Mouse (Mus musculus) liver, embryonic 16.5 days (tissue): ENCODE results near the gene Gcnt7. TPM values are rescaled to one million over a fixed set of nuclear protein-coding genes. Genes with fewer than 3 reads are reported as not detected.

Experiments
- ATAC-seq: fragments of 200-750 bp; cut with Nextera tagmentation; 2 replicates; pipeline ENCODE4 v1.8.0; 2017; ENCODE audit warnings: low read depth, mild to moderate bottlenecking, moderate number of reproducible peaks, moderate library complexity
- H3K27ac ChIP-seq: fragments of 300-500 bp; sonication (generic); 2 replicates; pipeline ENCODE4 v1.5.1; 2014; ENCODE audit warnings: mild to moderate bottlenecking, low read length
- H3K27me3 ChIP-seq: fragments of 300-500 bp; sonication (generic); 2 replicates; pipeline ENCODE4 v1.6.1; 2014; ENCODE audit warnings: low read depth, low read length, mixed read lengths; ENCODE audit not compliant: control insufficient read depth, insufficient read depth
- H3K36me3 ChIP-seq: fragments of 300-500 bp; sonication (generic); 2 replicates; pipeline ENCODE4 v1.6.1; 2014; ENCODE audit warnings: mild to moderate bottlenecking; ENCODE audit not compliant: control insufficient read depth, insufficient read depth
- H3K4me1 ChIP-seq: fragments of 300-500 bp; sonication (generic); 2 replicates; pipeline ENCODE4 v1.6.1; 2014; ENCODE audit warnings: low read depth, low read length, mixed read lengths; ENCODE audit not compliant: control insufficient read depth
- H3K4me2 ChIP-seq: fragments of 300-500 bp; sonication (generic); 2 replicates; pipeline ENCODE4 v1.6.1; 2014; ENCODE audit warnings: low read depth, low read length, mixed read lengths
- H3K4me3 ChIP-seq: fragments of 300-500 bp; sonication (generic); 2 replicates; pipeline ENCODE4 v1.5.1; 2014; ENCODE audit warnings: low read depth, mild to moderate bottlenecking, low read length
- H3K9ac ChIP-seq: fragments of 300-500 bp; sonication (generic); 2 replicates; pipeline ENCODE4 v1.6.1; 2014; ENCODE audit warnings: low read depth, low read length
- H3K9me3 ChIP-seq: fragments of 300-500 bp; sonication (generic); replicated peaks from 2 replicates; pipeline ENCODE4 v1.6.1; 2016; ENCODE audit warnings: low read length; ENCODE audit not compliant: control insufficient read depth
- WGBS: fragments of 180-500 bp; shearing (Covaris S2); extraction: QIAGEN DNeasy Blood & Tissue Kit; methylation state at CpG from one replicate; pipeline ENCODE4 v1.1.7; 2014; ENCODE audit not compliant: insufficient replicate concordance; 5-methylcytosine and 5-hydroxymethylcytosine counted together
- polyA plus RNA-seq: library from polyadenylated mRNA; unstranded; fragments of >200 nt; fragmentation: Nextera tagmentation; extraction: Ambion mirVana; gene quantifications from 2 replicates; pipeline ENCODE4 v1.2.1, GENCODE M21; 2015

The Gcnt7 gene
- polyA plus RNA-seq, 1 experiment from 2014 or later: 0.54 TPM

DNA sequence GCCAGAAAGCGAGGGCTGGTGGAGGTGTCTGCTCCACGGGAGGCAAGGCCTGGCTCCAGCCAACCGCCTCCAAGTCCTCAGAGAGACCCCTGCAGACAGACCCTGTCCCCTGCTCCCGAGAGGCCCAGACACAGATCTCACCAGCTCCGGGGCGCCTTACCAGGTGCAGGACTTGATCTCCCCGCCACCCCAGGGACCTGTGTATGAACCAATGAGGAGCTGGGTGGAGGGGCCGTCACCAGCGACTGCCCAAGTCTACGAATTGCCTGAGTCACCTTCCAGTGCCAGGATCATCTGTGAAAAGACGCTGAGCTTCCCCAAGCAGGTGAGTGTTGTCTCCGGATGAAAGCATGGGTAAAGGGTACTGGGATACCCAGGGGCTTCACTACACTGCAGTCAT, 42.2 kb downstream of the Gcnt7 start:
- H3K36me3 ChIP-seq: no peaks in the 10 kb centered on the region
- WGBS: 61% methylated on average over 12 of the region's 12 CpGs
- no peak overlapping the region for H3K9ac ChIP-seq

DNA sequence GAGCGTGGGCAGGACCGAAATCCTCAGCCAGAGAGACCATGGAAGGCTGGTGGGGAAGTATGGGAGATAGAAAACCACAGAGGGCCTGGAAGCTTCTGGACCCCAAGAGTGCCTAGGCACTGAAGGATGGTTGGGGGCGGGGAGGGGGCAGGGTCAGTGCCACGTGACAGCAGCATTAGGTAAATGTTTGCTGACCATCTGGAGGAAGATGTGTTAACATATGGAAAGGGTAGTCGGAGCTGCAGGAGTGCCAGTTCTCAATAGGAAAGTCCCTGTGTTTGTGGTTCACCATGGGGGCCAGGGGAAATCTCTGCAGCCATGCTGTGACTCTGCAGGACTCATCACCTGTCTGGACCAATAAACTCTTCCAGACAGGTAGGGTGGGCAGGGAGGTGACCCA, 44.5 kb downstream of the Gcnt7 start:
- Histone ChIP-seq H3K4me3 (no peak overlapping the region), H3K4me1 (peaks cover 4% of the 10 kb centered on the region), H3K9ac (no peak overlapping the region), H3K27ac (no peak overlapping the region), H3K9me3 (no peaks in the 10 kb centered on the region), H3K4me2 (no peak overlapping the region), H3K36me3 (no peaks in the 10 kb centered on the region), H3K27me3 (no peaks in the 10 kb centered on the region)
- ATAC-seq: no peak
- WGBS: 41% methylated on average over 5 of the region's 5 CpGs

More for the DNA sequence above, 42.2 kb downstream of the Gcnt7 start:
- ATAC-seq: no peak
- Histone ChIP-seq H3K4me1 (peaks cover 4% of the 10 kb centered on the region), H3K27me3 (no peaks in the 10 kb centered on the region), H3K9me3 (no peaks in the 10 kb centered on the region), H3K27ac (no peak overlapping the region), H3K4me3 (no peak overlapping the region), H3K4me2 (no peak overlapping the region)

DNA sequence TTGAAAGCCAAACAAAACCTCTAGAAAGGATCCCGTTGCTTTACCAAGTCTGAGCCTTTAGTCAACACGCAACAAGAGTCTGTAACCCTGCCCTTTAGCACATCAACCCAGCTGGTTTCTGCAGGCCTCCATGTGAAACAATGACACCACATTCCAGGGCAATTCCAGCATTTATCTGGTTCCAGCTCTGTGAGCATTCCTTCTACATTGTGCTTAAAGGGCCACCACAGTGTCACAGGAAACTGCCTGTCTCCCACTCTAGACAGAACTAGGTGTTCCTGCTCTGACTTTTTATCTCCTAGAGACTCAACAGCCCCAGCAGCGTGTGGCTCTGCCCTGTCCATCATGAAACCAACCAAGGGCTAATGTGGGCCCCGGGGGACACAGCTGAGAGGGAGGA, 45.1 kb downstream of the Gcnt7 start:
- ATAC-seq: peak; percentile 54
- H3K9ac ChIP-seq: no peak overlapping the region
- H3K9me3 ChIP-seq: no peaks in the 10 kb centered on the region
- 27% methylated on average over 4 of the region's 4 CpGs for WGBS
- no peak overlapping the region for H3K27ac ChIP-seq
- no peaks in the 10 kb centered on the region for H3K27me3 ChIP-seq
- no peak overlapping the region for H3K4me3 ChIP-seq
- H3K36me3 ChIP-seq: no peaks in the 10 kb centered on the region
- peaks cover 4% of the 10 kb centered on the region for H3K4me1 ChIP-seq
- no peak overlapping the region for H3K4me2 ChIP-seq

DNA sequence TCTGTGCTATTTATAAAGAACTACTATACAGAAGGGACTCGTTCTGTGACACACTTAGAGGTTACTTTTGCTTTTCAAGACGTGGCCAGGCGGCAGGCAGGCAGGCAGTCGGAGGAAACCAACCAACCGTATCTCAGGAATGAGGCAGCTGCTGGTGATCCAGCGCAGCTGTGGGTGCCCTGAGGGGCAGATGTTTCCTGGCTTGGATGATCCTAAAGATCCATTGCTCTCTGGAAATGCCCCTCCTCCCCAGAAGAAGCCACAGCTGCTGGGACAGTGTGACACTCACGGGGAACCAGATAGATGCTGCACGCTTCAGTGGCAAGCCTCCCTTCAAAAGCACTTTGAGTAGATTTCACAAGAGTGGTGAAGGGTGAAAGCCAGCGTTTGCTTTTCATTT, 45.9 kb downstream of the Gcnt7 start:
- H3K27ac ChIP-seq: no peak overlapping the region
- no peaks in the 10 kb centered on the region for H3K9me3 ChIP-seq
- no peaks in the 10 kb centered on the region for H3K27me3 ChIP-seq
- H3K4me2 ChIP-seq: no peak overlapping the region
- H3K4me3 ChIP-seq: no peak overlapping the region
- WGBS: 11% methylated on average over 9 of the region's 9 CpGs
- peak; percentile 36; the same call in 1 of the 2 replicates for ATAC-seq
- H3K4me1 ChIP-seq: peaks cover 4% of the 10 kb centered on the region
- H3K9ac ChIP-seq: no peak overlapping the region
- H3K36me3 ChIP-seq: no peaks in the 10 kb centered on the region

DNA sequence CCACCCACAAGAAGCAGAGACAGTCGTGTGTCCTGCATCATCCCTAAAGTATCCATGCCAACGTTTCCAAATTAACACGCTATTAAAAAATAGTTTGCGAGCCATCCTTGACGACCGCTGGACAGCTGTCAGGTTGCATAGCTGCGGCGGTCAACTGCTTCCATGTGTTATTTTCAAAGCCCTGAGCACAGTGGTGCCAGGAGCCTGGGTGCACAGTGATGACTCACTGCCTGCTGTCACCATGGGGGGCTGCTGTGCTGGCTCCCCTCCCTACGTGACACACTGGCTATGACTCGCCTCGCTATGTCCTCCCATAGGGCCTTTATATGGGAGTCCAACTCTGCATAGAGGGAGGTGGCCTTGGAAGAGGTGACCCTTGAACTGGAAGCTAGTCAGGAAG, 47.3 kb downstream of the Gcnt7 start:
- Histone ChIP-seq H3K9me3 (no peaks in the 10 kb centered on the region), H3K27me3 (no peaks in the 10 kb centered on the region), H3K36me3 (no peaks in the 10 kb centered on the region), H3K9ac (no peak overlapping the region), H3K4me3 (no peak overlapping the region), H3K4me2 (no peak overlapping the region), H3K4me1 (peaks cover 4% of the 10 kb centered on the region), H3K27ac (no peak overlapping the region)
- ATAC-seq: no peak
- WGBS: 70% methylated on average over 11 of the region's 11 CpGs

DNA sequence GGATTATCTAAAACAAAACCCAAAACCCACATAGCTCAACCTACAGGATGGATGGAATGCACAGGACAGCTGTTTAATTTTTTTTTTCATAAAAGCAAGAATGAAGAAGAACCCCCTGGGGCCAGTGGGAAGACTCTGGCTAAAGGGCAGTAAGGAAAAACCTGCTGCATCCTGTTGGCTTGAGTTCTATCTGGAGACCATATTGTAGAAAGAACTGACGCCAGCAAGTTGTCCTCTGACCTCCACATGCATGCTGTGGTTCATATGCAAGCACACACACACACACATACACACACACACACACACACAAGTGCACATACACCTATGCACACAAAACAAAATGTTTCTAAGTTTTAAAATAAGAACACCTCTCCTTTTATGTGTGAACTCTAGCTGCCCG, 47.7 kb downstream of the Gcnt7 start:
- no peaks in the 10 kb centered on the region for H3K9me3 ChIP-seq
- no peak for ATAC-seq
- H3K4me3 ChIP-seq: no peak overlapping the region
- no peak overlapping the region for H3K4me2 ChIP-seq
- H3K36me3 ChIP-seq: no peaks in the 10 kb centered on the region
- no peak overlapping the region for H3K27ac ChIP-seq
- WGBS: 62% methylated on average over 2 of the region's 2 CpGs
- peaks cover 4% of the 10 kb centered on the region for H3K4me1 ChIP-seq
- H3K9ac ChIP-seq: no peak overlapping the region
- no peaks in the 10 kb centered on the region for H3K27me3 ChIP-seq

DNA sequence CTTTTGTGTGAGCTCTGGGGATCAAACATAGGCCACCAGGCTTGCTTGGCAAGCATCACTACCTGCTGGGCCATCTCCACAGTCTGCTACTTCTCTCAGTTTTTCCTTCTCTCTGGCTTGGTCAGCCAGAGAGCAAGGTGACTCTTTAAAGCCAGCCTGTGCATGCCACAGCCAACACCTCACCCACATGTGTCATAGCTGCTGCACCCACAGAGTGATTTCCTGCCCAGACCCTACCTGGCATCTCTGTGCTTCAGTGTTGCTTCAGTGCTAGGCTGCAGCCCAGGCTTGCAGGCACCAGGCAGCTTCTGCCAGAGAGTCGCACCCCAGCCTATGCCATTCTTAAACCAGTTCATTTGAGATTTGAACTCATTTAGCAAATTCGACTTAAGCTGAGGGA, 50.9 kb downstream of the Gcnt7 start:
- 61% methylated on average over 2 of the region's 2 CpGs for whole genome bisulfite sequencing
- Histone ChIP-seq H3K4me3 (no peak overlapping the region), H3K4me2 (no peak overlapping the region), H3K4me1 (no peaks in the 10 kb centered on the region; the same call in 1 of the 2 replicates), H3K9ac (no peak overlapping the region), H3K27me3 (no peaks in the 10 kb centered on the region), H3K9me3 (no peaks in the 10 kb centered on the region), H3K27ac (no peak overlapping the region), H3K36me3 (no peaks in the 10 kb centered on the region)
- no peak for ATAC-seq

DNA sequence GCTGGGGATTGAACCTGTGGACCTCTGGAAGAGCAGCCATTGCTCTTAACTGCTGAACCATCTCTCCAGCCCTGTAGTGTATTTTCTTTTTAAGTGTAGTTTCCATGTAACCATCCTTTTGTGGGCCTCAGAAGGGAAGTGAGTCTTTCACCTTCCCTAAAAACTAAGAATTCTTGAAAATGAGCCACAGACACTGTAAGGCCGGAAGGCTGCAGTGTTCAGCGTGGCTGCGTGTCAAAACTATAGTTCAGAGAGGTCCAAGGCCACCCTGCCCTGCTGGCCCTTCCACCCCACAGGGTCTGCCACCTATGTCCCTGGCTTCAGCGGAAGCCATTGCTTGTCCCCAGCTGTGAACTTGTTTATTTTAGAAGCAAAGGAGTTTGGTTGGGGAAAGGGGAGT, 52.2 kb downstream of the Gcnt7 start:
- Histone ChIP-seq H3K4me3 (no peak overlapping the region), H3K27ac (no peak overlapping the region), H3K9me3 (no peaks in the 10 kb centered on the region), H3K4me2 (no peak overlapping the region), H3K27me3 (no peaks in the 10 kb centered on the region), H3K9ac (no peak overlapping the region), H3K4me1 (no peaks in the 10 kb centered on the region), H3K36me3 (no peaks in the 10 kb centered on the region)
- no peak for ATAC-seq
- WGBS: 43% methylated on average over 4 of the region's 4 CpGs

DNA sequence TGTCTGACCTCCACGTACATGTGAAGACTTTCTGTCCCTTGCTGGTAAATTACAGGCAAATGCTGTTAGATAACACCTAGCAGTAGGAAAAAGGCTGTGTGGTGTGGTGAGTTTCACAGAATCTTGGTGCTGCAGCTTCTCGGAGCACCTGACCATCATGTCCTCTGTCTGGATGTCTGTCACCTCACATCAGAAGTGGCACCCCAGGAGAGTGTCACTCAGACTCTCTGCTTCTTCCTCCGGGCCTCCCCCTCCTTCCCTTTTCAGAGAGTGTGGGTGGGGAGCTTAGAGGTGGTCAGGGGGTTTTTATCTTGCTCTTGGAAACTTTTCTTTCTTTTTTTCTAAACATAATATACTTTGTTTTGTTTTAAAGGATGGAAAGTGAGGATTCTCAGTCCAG, 53.4 kb downstream of the Gcnt7 start:
- H3K9me3 ChIP-seq: no peaks in the 10 kb centered on the region
- H3K27me3 ChIP-seq: no peaks in the 10 kb centered on the region
- H3K27ac ChIP-seq: no peak overlapping the region
- no peaks in the 10 kb centered on the region for H3K36me3 ChIP-seq
- no peak overlapping the region for H3K9ac ChIP-seq
- H3K4me1 ChIP-seq: peaks cover 3% of the 10 kb centered on the region; the same call in 1 of the 2 replicates
- 27% methylated on average over 3 of the region's 3 CpGs for WGBS
- H3K4me3 ChIP-seq: no peak overlapping the region
- no peak for ATAC-seq
- H3K4me2 ChIP-seq: no peak overlapping the region
